Mouse (Mus musculus) liver, adult 2 months (tissue): Measurements from ENCODE around the gene C3.

Source experiments
- CTCF ChIP-seq: fragments of 200-500 bp; IDR thresholded peaks from 2 replicates; pipeline ENCODE4 v1.5.1; 2011; ENCODE audit warnings: low read depth, low read length, control low read depth
- POLR2A ChIP-seq: fragments of 200-500 bp; IDR thresholded peaks from 2 replicates; pipeline ENCODE4 v1.6.1; 2011; ENCODE audit warnings: low read length, control low read depth; ENCODE audit not compliant: insufficient read depth; ENCODE audit errors: extremely low read depth

DNA sequence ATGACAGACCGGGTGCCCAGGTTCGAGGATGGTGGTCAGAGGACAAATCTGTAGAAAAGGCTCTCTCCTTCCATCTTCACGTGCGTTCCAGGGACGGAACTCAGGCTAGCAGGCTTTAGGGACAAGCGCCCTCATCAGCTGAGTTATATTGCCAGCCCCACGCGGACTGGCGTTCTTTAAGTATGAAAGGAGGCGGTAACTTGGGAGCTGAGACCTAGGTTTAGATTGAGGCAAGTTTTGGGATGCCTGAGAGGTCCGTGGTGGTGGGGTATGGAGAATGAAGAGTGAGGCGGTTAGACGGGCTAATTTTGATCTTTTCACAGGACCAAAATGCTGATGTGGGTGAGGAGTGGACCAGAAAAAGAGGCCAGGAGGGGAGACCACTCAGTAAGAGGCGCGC, 46.8 kb upstream of the C3 start:
- TF ChIP-seq POLR2A = no peak
- TF ChIP-seq CTCF = no peak
